Mouse (Mus musculus) MEL (cell line): ENCODE measurements around the gene Aak1. TPM values are rescaled to one million over a fixed set of nuclear protein-coding genes. Genes with fewer than 3 reads are reported as not detected.

Source experiments
- DNase-seq: peaks from one replicate; pipeline ENCODE4 v3.0.0; 2011; ENCODE audit warnings: low read depth, low spot score
- H3K27ac ChIP-seq: 2 replicates; pipeline ENCODE4 v1.5.1; 2012; ENCODE audit warnings: low read depth, mild to moderate bottlenecking, control low read depth, low read length, moderate library complexity; ENCODE audit not compliant: control insufficient read depth
- H3K27me3 ChIP-seq, 2 experiments: fragments of 150-350 bp in 1 of 2; sonication (generic) in 1 of 2; 2 replicates each; pipeline ENCODE4 v1.6.1; 2012; ENCODE audit warnings: low read length in 2 of 2, mild to moderate bottlenecking in 2 of 2, improper control_type of control experiment in 1 of 2, moderate library complexity in 1 of 2; ENCODE audit not compliant: insufficient read depth in 2 of 2, control insufficient read depth in 1 of 2
- H3K36me3 ChIP-seq, 2 experiments: 2 replicates each; pipeline ENCODE4 v1.6.1; 2012 to 2014; ENCODE audit warnings: low read length in 2 of 2, improper control_type of control experiment in 1 of 2, inconsistent platforms in 1 of 2, mild to moderate bottlenecking in 1 of 2; ENCODE audit not compliant: insufficient read depth in 2 of 2, control insufficient read depth in 1 of 2
- H3K4me1 ChIP-seq, 2 experiments: fragments of 150-350 bp in 1 of 2; sonication (generic) in 1 of 2; 2 replicates each; pipeline ENCODE4 v1.6.1; 2012; ENCODE audit warnings: low read length in 2 of 2, improper control_type of control experiment in 1 of 2, mild to moderate bottlenecking in 1 of 2; ENCODE audit not compliant: insufficient read depth in 2 of 2, control insufficient read depth in 1 of 2
- H3K4me3 ChIP-seq, 2 experiments: fragments of 150-350 bp in 1 of 2; sonication (generic) in 1 of 2; 2 replicates each; pipeline ENCODE4 v1.5.1; 2012; ENCODE audit warnings: low read depth in 2 of 2, low read length in 2 of 2, mild to moderate bottlenecking in 2 of 2, moderate library complexity in 2 of 2, control low read depth in 1 of 2, improper control_type of control experiment in 1 of 2; ENCODE audit not compliant: control insufficient read depth in 1 of 2, insufficient read depth in 1 of 2
- H3K79me2 ChIP-seq: 2 replicates; pipeline ENCODE4 v1.6.1; 2012; ENCODE audit warnings: mild to moderate bottlenecking, low read length, moderate library complexity; ENCODE audit not compliant: control insufficient read depth, poor library complexity, insufficient read depth
- H3K9ac ChIP-seq: 2 replicates; pipeline ENCODE4 v1.6.1; 2012; ENCODE audit warnings: low read depth, mild to moderate bottlenecking, control low read depth, low read length, moderate library complexity; ENCODE audit not compliant: control insufficient read depth, poor library complexity, severe bottlenecking
- H3K9me3 ChIP-seq: fragments of 150-350 bp; sonication (generic); replicated peaks from 2 replicates; pipeline ENCODE4 v1.6.1; 2012; ENCODE audit warnings: mild to moderate bottlenecking, low read length, improper control_type of control experiment, moderate library complexity; ENCODE audit not compliant: insufficient read depth
- BHLHE40 ChIP-seq: IDR thresholded peaks from 2 replicates; pipeline ENCODE4 v1.6.1; 2012; ENCODE audit warnings: low read depth, mild to moderate bottlenecking, inconsistent platforms, low read length, improper control_type of control experiment, borderline replicate concordance
- CHD1 ChIP-seq: IDR thresholded peaks from 2 replicates; pipeline ENCODE4 v1.6.1; 2012; ENCODE audit warnings: low read depth, mild to moderate bottlenecking, inconsistent platforms, low read length, improper control_type of control experiment
- CHD2 ChIP-seq: IDR thresholded peaks from 2 replicates; pipeline ENCODE4 v1.6.1; 2011; ENCODE audit warnings: low read length, improper control_type of control experiment
- CTCF ChIP-seq, 3 experiments: IDR thresholded peaks in 2 of 3; conservative IDR thresholded peaks in 1 of 3; 2 replicates each; pipeline ENCODE4 v1.5.1; 2011 to 2012; ENCODE audit warnings: low read length in 3 of 3, low read depth in 2 of 3, mild to moderate bottlenecking in 2 of 3, improper control_type of control experiment in 1 of 3, inconsistent platforms in 1 of 3, mixed read lengths in 1 of 3, moderate library complexity in 1 of 3; ENCODE audit not compliant: control insufficient read depth in 1 of 3, insufficient read depth in 1 of 3, poor library complexity in 1 of 3, severe bottlenecking in 1 of 3
- E2F4 ChIP-seq: IDR thresholded peaks from 2 replicates; pipeline ENCODE4 v1.6.1; 2011; ENCODE audit warnings: low read depth, low read length, improper control_type of control experiment, borderline replicate concordance
- GABPA ChIP-seq: IDR thresholded peaks from 2 replicates; pipeline ENCODE4 v1.6.1; 2012; ENCODE audit warnings: low read depth, mild to moderate bottlenecking, inconsistent platforms, low read length, improper control_type of control experiment, moderate library complexity
- JUND ChIP-seq: IDR thresholded peaks from 2 replicates; pipeline ENCODE4 v1.6.1; 2011; ENCODE audit warnings: low read depth, mild to moderate bottlenecking, improper control_type of control experiment, low read length
- MAZ ChIP-seq: IDR thresholded peaks from 2 replicates; pipeline ENCODE4 v1.6.1; 2012; ENCODE audit warnings: low read depth, mild to moderate bottlenecking, inconsistent platforms, low read length, improper control_type of control experiment
- MXI1 ChIP-seq: IDR thresholded peaks from 2 replicates; pipeline ENCODE4 v1.6.1; 2011; ENCODE audit warnings: mild to moderate bottlenecking, low read depth, low read length, improper control_type of control experiment
- MYB ChIP-seq: IDR thresholded peaks from 2 replicates; pipeline ENCODE4 v1.6.1; 2011; ENCODE audit warnings: mild to moderate bottlenecking, low read depth, low read length, improper control_type of control experiment
- MYC ChIP-seq: IDR thresholded peaks from 2 replicates; pipeline ENCODE4 v1.6.1; 2011; ENCODE audit warnings: low read depth, mild to moderate bottlenecking, low read length, improper control_type of control experiment, moderate library complexity
- NELFE ChIP-seq: IDR thresholded peaks from 2 replicates; pipeline ENCODE4 v1.6.1; 2011; ENCODE audit warnings: low read depth, low read length, improper control_type of control experiment
- RAD21 ChIP-seq: IDR thresholded peaks from 2 replicates; pipeline ENCODE4 v1.6.1; 2011; ENCODE audit warnings: mild to moderate bottlenecking, low read depth, low read length, improper control_type of control experiment
- SIN3A ChIP-seq: IDR thresholded peaks from 2 replicates; pipeline ENCODE4 v1.6.1; 2012; ENCODE audit warnings: low read length, improper control_type of control experiment, inconsistent platforms
- TAL1 ChIP-seq: IDR thresholded peaks from 2 replicates; pipeline ENCODE4 v1.6.1; 2012; ENCODE audit warnings: mild to moderate bottlenecking, inconsistent platforms, low read length, moderate library complexity, mixed read lengths
- TCF12 ChIP-seq: IDR thresholded peaks from 2 replicates; pipeline ENCODE4 v1.6.1; 2014; ENCODE audit warnings: low read depth, mild to moderate bottlenecking, inconsistent platforms, low read length, improper control_type of control experiment, moderate library complexity
- polyA plus RNA-seq, 2 experiments: library from polyadenylated mRNA; stranded (reverse) in 1 of 2; unstranded in 1 of 2; fragments of >175 nt in 1 of 2; fragments of >200 nt in 1 of 2; gene quantifications; 2 replicates each; pipeline versions ENCODE4 v1.2.1 to v1.2.4; 2012; ENCODE audit warnings: low replicate concordance in 2 of 2, low read depth in 1 of 2; ENCODE audit not compliant: insufficient read length in 2 of 2, insufficient read depth in 1 of 2, missing spikeins in 1 of 2
- total RNA-seq: library from RNA; depleted of rRNA; stranded (reverse); fragments of 300-350 nt; gene quantifications from 2 replicates; pipeline ENCODE4 v1.2.3, GENCODE M21; 2012

Gene Aak1
- total and polyA plus RNA-seq, 3 experiments, result 6.4 to 353 (median 25.4) TPM

GRCm38 (mm10) chr6:86985314-86986106 lies 136.2 kb downstream of the Aak1 start:
- H3K9ac ChIP-seq, result no peak overlapping the region
- H3K27me3 ChIP-seq, result no peaks in the 10 kb centered on the region
- no peaks in the 10 kb centered on the region for H3K79me2 ChIP-seq
- no peak for TF ChIP-seq BHLHE40
- no peak for TF ChIP-seq MAZ
- no peak for TF ChIP-seq NELFE
- TF ChIP-seq RAD21, result peak; percentile 5
- TF ChIP-seq MYC, result no peak
- TF ChIP-seq CHD2, result no peak
- TF ChIP-seq MYB, result no peak
- no peak for TF ChIP-seq JUND
- no peak for TF ChIP-seq CHD1
- no peak for TF ChIP-seq GABPA
- peak in 1 of 3 experiments; percentile 27; a peak in 2 of 6 replicates for TF ChIP-seq CTCF (IDR thresholded peaks at IDR 0.05 in 2 of 3, conservative IDR thresholded peaks at IDR 0.05 in 1 of 3; ENCODE audit: control insufficient read depth in 1 of 3, insufficient read depth in 1 of 3, low read depth in 2 of 3, low read length in 3 of 3, poor library complexity in 1 of 3, severe bottlenecking in 1 of 3)
- H3K36me3 ChIP-seq, result peaks cover 0 to 1% of the 10 kb centered on the region in 2 experiments; a peak in 2 of 4 replicates
- H3K9me3 ChIP-seq, result no peaks in the 10 kb centered on the region
- no peak overlapping the region for H3K27ac ChIP-seq
- no peaks in the 10 kb centered on the region for H3K4me1 ChIP-seq
- H3K4me3 ChIP-seq, result no peak overlapping the region
- no peak for DNase-seq

GRCm38 (mm10) chr6:86989576-86989975 lies 140.3 kb downstream of the Aak1 start:
- Histone ChIP-seq H3K9me3 (no peaks in the 10 kb centered on the region), H3K27me3 (no peaks in the 10 kb centered on the region), H3K79me2 (no peaks in the 10 kb centered on the region), H3K9ac (no peak overlapping the region), H3K36me3 (peaks cover 0 to 1% of the 10 kb centered on the region in 2 experiments; a peak in 2 of 4 replicates), H3K4me3 (no peak overlapping the region), H3K27ac (no peak overlapping the region), H3K4me1 (no peaks in the 10 kb centered on the region)
- TF ChIP-seq GABPA (no peak), SIN3A (no peak), E2F4 (no peak), MXI1 (no peak), TCF12 (no peak), TAL1 (no peak)
- DNase-seq, result no peak
